Mouse (Mus musculus): ENCODE measurements at regions not wholly inside any gene's neighbourhood (a gene's known extent, or its start where the extent isn't known, plus 50 kb on each side); places are given as distances from the start of the nearest gene placed in this dataset.

- no peak for DNase-seq (ENCODE audit: extremely low spot score, low read depth, low spot score)
Measured at GRCm38 (mm10) chr12:25924526-25924925, 490.5 kb downstream of the Rnf144a start.

- DNase-seq (ENCODE audit: extremely low spot score, low read depth, low spot score) = no peak
Measured at GRCm38 (mm10) chr12:25923772-25924171, 491.3 kb downstream of the Rnf144a start.

- DNase-seq (ENCODE audit: extremely low spot score, low read depth, low spot score) = no peak
Measured at GRCm38 (mm10) chr12:25905614-25906013, 509.4 kb downstream of the Rnf144a start.

- no peak for DNase-seq (ENCODE audit: extremely low spot score, low read depth, low spot score)
Measured at GRCm38 (mm10) chr12:25896543-25896942, 518.5 kb downstream of the Rnf144a start.

GRCm38 (mm10) chr12:25895691-25896090 is 519.4 kb downstream of the Rnf144a start:
- DNase-seq (ENCODE audit: extremely low spot score, low read depth, low spot score) = no peak

- peak; percentile 56 for DNase-seq (ENCODE audit: extremely low spot score, low read depth, low spot score)
Measured at GRCm38 (mm10) chr12:25891391-25892167, 523.5 kb downstream of the Rnf144a start.

GRCm38 (mm10) chr12:25890722-25891121 is 524.3 kb downstream of the Rnf144a start:
- DNase-seq (ENCODE audit: extremely low spot score, low read depth, low spot score) = no peak

- DNase-seq (ENCODE audit: extremely low spot score, low read depth, low spot score) = no peak
Measured at GRCm38 (mm10) chr12:25883771-25884171, 531.3 kb downstream of the Rnf144a start.

GRCm38 (mm10) chr12:25871816-25872215 is 543.2 kb downstream of the Rnf144a start:
- DNase-seq (ENCODE audit: extremely low spot score, low read depth, low spot score) = no peak

- no peak for DNase-seq (ENCODE audit: extremely low spot score, low read depth, low spot score)
Measured at GRCm38 (mm10) chr12:25871001-25871461, 544.0 kb downstream of the Rnf144a start.

GRCm38 (mm10) chr12:25869846-25870245 is 545.2 kb downstream of the Rnf144a start:
- DNase-seq (ENCODE audit: extremely low spot score, low read depth, low spot score) = no peak

- no peak for DNase-seq (ENCODE audit: extremely low spot score, low read depth, low spot score)
Measured at GRCm38 (mm10) chr12:25865063-25865462, 550.0 kb downstream of the Rnf144a start.

GRCm38 (mm10) chr12:25864113-25864852 is 550.8 kb downstream of the Rnf144a start:
- no peak for DNase-seq (ENCODE audit: extremely low spot score, low read depth, low spot score)

GRCm38 (mm10) chr12:25861100-25861499 is 554.0 kb downstream of the Rnf144a start:
- no peak for DNase-seq (ENCODE audit: extremely low spot score, low read depth, low spot score)

- no peak for DNase-seq (ENCODE audit: extremely low spot score, low read depth, low spot score)
Measured at GRCm38 (mm10) chr12:25858397-25858796, 556.7 kb downstream of the Rnf144a start.

GRCm38 (mm10) chr12:25830057-25830456 is 585.0 kb downstream of the Rnf144a start:
- DNase-seq (ENCODE audit: extremely low spot score, low read depth, low spot score) = no peak

GRCm38 (mm10) chr12:25827961-25828360 is 587.1 kb downstream of the Rnf144a start:
- DNase-seq (ENCODE audit: extremely low spot score, low read depth, low spot score) = no peak

GRCm38 (mm10) chr12:25826928-25827327 is 588.1 kb downstream of the Rnf144a start:
- DNase-seq (ENCODE audit: extremely low spot score, low read depth, low spot score) = no peak

- DNase-seq (ENCODE audit: extremely low spot score, low read depth, low spot score) = no peak
Measured at GRCm38 (mm10) chr12:25826451-25826850, 588.6 kb downstream of the Rnf144a start.

GRCm38 (mm10) chr12:25816248-25816647 is 598.8 kb downstream of the Rnf144a start:
- DNase-seq (ENCODE audit: extremely low spot score, low read depth, low spot score) = no peak

- DNase-seq (ENCODE audit: extremely low spot score, low read depth, low spot score) = no peak
Measured at GRCm38 (mm10) chr12:25795092-25795491, 620.0 kb downstream of the Rnf144a start.

GRCm38 (mm10) chr12:25794571-25794970 is 620.5 kb downstream of the Rnf144a start:
- no peak for DNase-seq (ENCODE audit: extremely low spot score, low read depth, low spot score)

Data from hindlimb bud, embryonic 11.5 days (tissue).